Mouse (Mus musculus) ES-Bruce4 (cell line): ENCODE measurements around the gene Mettl7a1. TPM values are rescaled to one million over a fixed set of nuclear protein-coding genes. Genes with fewer than 3 reads are reported as not detected.

Experiments
- H3K27ac ChIP-seq: 2 replicates; pipeline ENCODE4 v1.5.1; 2012; ENCODE audit warnings: low read length, inconsistent platforms; ENCODE audit not compliant: insufficient read depth
- H3K27me3 ChIP-seq: 2 replicates; pipeline ENCODE4 v1.6.1; 2012; ENCODE audit warnings: mild to moderate bottlenecking, low read length, inconsistent platforms; ENCODE audit not compliant: control insufficient read depth, poor library complexity, insufficient read depth, severe bottlenecking
- H3K36me3 ChIP-seq: 2 replicates; pipeline ENCODE4 v1.6.1; 2012; ENCODE audit warnings: inconsistent platforms, mild to moderate bottlenecking, low read length, moderate library complexity; ENCODE audit not compliant: control insufficient read depth, poor library complexity, insufficient read depth, severe bottlenecking
- H3K4me1 ChIP-seq: one replicate; pipeline ENCODE4 v1.8.1; 2011; ENCODE audit warnings: low read length; ENCODE audit not compliant: control insufficient read depth, insufficient read depth
- H3K4me3 ChIP-seq: 2 replicates; pipeline ENCODE4 v1.5.1; 2011; ENCODE audit warnings: low read depth, mild to moderate bottlenecking, low read length
- H3K9ac ChIP-seq: 2 replicates; pipeline ENCODE4 v1.6.1; 2012; ENCODE audit warnings: low read depth, mild to moderate bottlenecking, inconsistent platforms; ENCODE audit not compliant: poor library complexity, severe bottlenecking
- H3K9me3 ChIP-seq: replicated peaks from 2 replicates; pipeline ENCODE4 v1.6.1; 2012; ENCODE audit warnings: mild to moderate bottlenecking, low read length, inconsistent platforms; ENCODE audit not compliant: control insufficient read depth, poor library complexity, insufficient read depth, severe bottlenecking
- CTCF ChIP-seq: IDR thresholded peaks from one replicate; pipeline ENCODE4 v1.8.1; 2011; ENCODE audit warnings: low read depth, low read length
- EP300 ChIP-seq: IDR thresholded peaks from 2 replicates; pipeline ENCODE4 v1.6.1; 2011; ENCODE audit warnings: low read depth, low read length; ENCODE audit not compliant: insufficient read depth
- POLR2A ChIP-seq: IDR thresholded peaks from one replicate; pipeline ENCODE4 v1.8.1; 2011; ENCODE audit warnings: low read length; ENCODE audit not compliant: insufficient read depth
- polyA plus RNA-seq: library from polyadenylated mRNA; stranded (reverse); fragments of >200 nt; gene quantifications from 2 replicates; pipeline ENCODE4 v1.2.4, GENCODE M21; 2011; ENCODE audit warnings: low read depth; ENCODE audit not compliant: missing spikeins, insufficient read depth, insufficient read length

Gene Mettl7a1
- polyA plus RNA-seq, 1 experiment: 9.7 TPM

- H3K27me3 ChIP-seq: no peaks in the 10 kb centered on the region
- no peaks in the 10 kb centered on the region for H3K9me3 ChIP-seq
- no peak overlapping the region for H3K9ac ChIP-seq
- H3K4me1 ChIP-seq: no peaks in the 10 kb centered on the region
- no peaks in the 10 kb centered on the region for H3K36me3 ChIP-seq
- H3K4me3 ChIP-seq: no peak overlapping the region
- TF ChIP-seq POLR2A (no peak), CTCF (no peak), EP300 (no peak)
- no peak overlapping the region for H3K27ac ChIP-seq
These were observed 13.1 kb upstream of the Mettl7a1 start for GRCm38 (mm10) chr15:100290858-100291257.

DNA sequence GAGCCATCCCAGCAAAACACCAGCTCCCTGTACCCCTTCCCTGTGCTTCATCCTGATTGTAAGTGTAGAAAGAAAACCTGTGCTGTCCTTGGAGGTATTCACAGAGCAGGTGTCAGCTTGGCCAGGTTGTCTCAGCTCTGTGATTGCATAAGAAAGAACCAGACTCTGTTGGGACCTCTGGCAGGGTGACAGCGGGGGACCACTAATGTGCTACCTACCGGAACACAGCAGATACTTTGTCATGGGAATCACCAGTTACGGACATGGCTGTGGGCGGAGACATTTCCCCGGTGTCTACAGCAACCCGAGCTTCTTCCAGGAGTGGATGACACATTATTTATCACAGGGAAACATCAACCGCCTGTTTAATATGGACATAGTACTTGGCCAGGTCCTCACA, 11.6 kb upstream of the Mettl7a1 start:
- Histone ChIP-seq H3K4me3 (no peak overlapping the region), H3K4me1 (no peaks in the 10 kb centered on the region), H3K36me3 (no peaks in the 10 kb centered on the region), H3K27me3 (no peaks in the 10 kb centered on the region), H3K27ac (no peak overlapping the region), H3K9me3 (no peaks in the 10 kb centered on the region), H3K9ac (no peak overlapping the region)
- TF ChIP-seq CTCF (no peak), POLR2A (no peak), EP300 (peak; percentile 80)

DNA sequence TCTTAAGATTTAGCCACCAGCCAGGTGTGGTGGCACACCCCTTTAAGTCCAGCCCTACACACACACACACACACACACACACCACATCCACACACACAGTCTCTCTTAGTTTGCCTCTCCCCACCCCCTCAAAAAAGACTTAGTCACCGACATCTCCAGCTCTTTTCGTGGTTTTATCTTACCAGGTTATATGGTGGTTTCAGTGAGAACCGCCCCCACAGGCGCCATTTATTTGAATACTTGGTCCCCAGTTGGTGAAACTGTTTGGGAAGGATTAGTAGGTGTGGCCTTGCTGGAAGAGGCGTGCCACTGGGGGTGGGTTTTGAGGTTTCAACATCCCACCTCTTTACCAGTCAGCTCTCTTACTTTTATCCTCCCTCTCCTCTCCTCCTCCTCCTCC, 6.1 kb upstream of the Mettl7a1 start:
- H3K36me3 ChIP-seq: no peaks in the 10 kb centered on the region
- H3K27ac ChIP-seq: no peak overlapping the region
- no peak overlapping the region for H3K4me3 ChIP-seq
- no peaks in the 10 kb centered on the region for H3K9me3 ChIP-seq
- peaks cover 2% of the 10 kb centered on the region for H3K4me1 ChIP-seq
- no peak for TF ChIP-seq POLR2A
- no peak for TF ChIP-seq EP300
- TF ChIP-seq CTCF: no peak
- no peak overlapping the region for H3K9ac ChIP-seq
- H3K27me3 ChIP-seq: no peaks in the 10 kb centered on the region

DNA sequence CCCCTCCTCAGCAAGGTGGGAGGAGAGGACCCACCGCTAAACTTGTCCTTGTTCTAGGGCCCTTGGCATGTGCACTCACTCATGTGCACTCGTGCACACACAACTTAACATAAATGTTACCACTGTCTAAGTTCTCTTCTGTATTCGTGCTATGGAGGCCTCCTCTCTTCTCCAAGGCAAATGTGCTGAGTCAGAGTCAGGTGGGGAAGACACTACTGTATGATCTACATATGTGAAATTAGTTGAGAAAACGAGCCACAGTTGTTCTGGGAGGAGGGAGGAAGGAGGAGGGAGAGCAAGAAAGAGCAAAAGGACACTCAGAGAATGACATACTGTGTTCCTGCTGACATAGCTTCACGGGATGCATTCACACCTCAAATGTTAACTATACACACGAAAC, 3.4 kb upstream of the Mettl7a1 start:
- H3K4me1 ChIP-seq: peaks cover 2% of the 10 kb centered on the region
- H3K4me3 ChIP-seq: no peak overlapping the region
- H3K9me3 ChIP-seq: no peaks in the 10 kb centered on the region
- no peaks in the 10 kb centered on the region for H3K27me3 ChIP-seq
- H3K27ac ChIP-seq: peak overlapping the region; percentile 10; the same call in 1 of the 2 replicates
- TF ChIP-seq CTCF (no peak), POLR2A (no peak), EP300 (no peak)
- H3K36me3 ChIP-seq: no peaks in the 10 kb centered on the region
- 0 out of 2 replicates have a peak overlapping the region, but pooled peaks have one; percentile 13 for H3K9ac ChIP-seq

- no peak for TF ChIP-seq EP300
- H3K4me1 ChIP-seq: peaks cover 2% of the 10 kb centered on the region
- H3K27ac ChIP-seq: no peak overlapping the region
- H3K9ac ChIP-seq: peak overlapping the region; percentile 42
- no peaks in the 10 kb centered on the region for H3K27me3 ChIP-seq
- H3K4me3 ChIP-seq: peak overlapping the region; percentile 38
- no peaks in the 10 kb centered on the region for H3K36me3 ChIP-seq
- no peaks in the 10 kb centered on the region for H3K9me3 ChIP-seq
These were observed 2.4 kb upstream of the Mettl7a1 start for GRCm38 (mm10) chr15:100301556-100301955.

DNA sequence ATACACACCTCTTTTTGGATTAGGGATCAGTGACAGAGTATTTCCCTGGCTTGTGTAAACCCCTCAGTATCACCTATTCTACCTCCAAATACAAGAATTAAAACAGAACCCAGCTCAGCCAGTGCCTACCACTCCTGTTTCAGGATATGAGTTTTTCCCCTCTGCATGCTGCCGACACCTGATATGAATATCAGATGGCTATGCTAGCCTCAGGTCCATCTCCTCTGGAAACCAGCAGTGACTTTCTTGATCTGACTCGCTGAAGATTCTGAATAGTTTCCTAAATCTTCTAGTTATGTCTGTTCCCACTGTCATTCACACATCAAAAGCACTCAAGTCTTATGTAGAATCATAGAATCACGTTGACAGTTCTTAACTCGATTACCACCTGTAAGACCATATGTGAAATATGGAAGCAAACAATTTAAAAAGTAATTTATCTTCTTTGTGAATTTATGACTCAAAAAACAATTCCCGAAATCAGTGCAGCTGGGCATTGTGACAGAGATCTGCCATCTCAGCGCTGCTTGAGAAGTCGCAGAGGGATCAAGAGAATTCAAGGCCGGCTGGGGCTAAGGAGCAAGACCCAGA, 417 bp upstream of the Mettl7a1 start:
- peak overlapping the region; percentile 56; the same call in 1 of the 2 replicates for H3K9ac ChIP-seq
- no peaks in the 10 kb centered on the region for H3K36me3 ChIP-seq
- H3K27ac ChIP-seq: peak overlapping the region; percentile 84
- no peak overlapping the region for H3K4me3 ChIP-seq
- TF ChIP-seq CTCF (no peak), POLR2A (no peak), EP300 (no peak)
- H3K4me1 ChIP-seq: peaks cover 2% of the 10 kb centered on the region
- H3K9me3 ChIP-seq: no peaks in the 10 kb centered on the region
- no peaks in the 10 kb centered on the region for H3K27me3 ChIP-seq
